Mouse (Mus musculus) limb, embryonic 15.5 days (tissue): ENCODE results near the gene Rnf114. TPM values are rescaled to one million over a fixed set of nuclear protein-coding genes. Genes with fewer than 3 reads are reported as not detected.

ENCODE experiments used
- ATAC-seq: fragments of 200-750 bp; cut with Nextera tagmentation; 2 replicates; pipeline ENCODE4 v1.8.0; 2017; ENCODE audit warnings: low read depth, moderate TSS enrichment; ENCODE audit not compliant: insufficient number of reproducible peaks, low FRiP score, low TSS enrichment
- H3K27ac ChIP-seq: fragments of 300-500 bp; sonication (generic); 2 replicates; pipeline ENCODE4 v1.5.1; 2015; ENCODE audit warnings: moderate library complexity, mild to moderate bottlenecking, inconsistent platforms
- H3K27me3 ChIP-seq: fragments of 300-500 bp; sonication (generic); 2 replicates; pipeline ENCODE4 v1.6.1; 2015; ENCODE audit warnings: inconsistent platforms
- H3K36me3 ChIP-seq: fragments of 300-500 bp; sonication (generic); 2 replicates; pipeline ENCODE4 v1.6.1; 2015; ENCODE audit warnings: inconsistent platforms
- H3K4me1 ChIP-seq: fragments of 300-500 bp; sonication (generic); 2 replicates; pipeline ENCODE4 v1.6.1; 2015; ENCODE audit warnings: inconsistent platforms
- H3K4me2 ChIP-seq: fragments of 300-500 bp; sonication (generic); 2 replicates; pipeline ENCODE4 v1.6.1; 2015; ENCODE audit warnings: mild to moderate bottlenecking, inconsistent platforms
- H3K4me3 ChIP-seq: fragments of 300-500 bp; sonication (generic); 2 replicates; pipeline ENCODE4 v1.5.1; 2015; ENCODE audit warnings: mild to moderate bottlenecking, inconsistent platforms
- H3K9ac ChIP-seq: fragments of 300-500 bp; sonication (generic); 2 replicates; pipeline ENCODE4 v1.6.1; 2015; ENCODE audit warnings: inconsistent platforms
- H3K9me3 ChIP-seq: fragments of 300-500 bp; sonication (generic); 2 replicates; pipeline ENCODE4 v1.6.1; 2016; ENCODE audit warnings: inconsistent platforms
- WGBS: fragments of 180-500 bp; shearing (Covaris S2); methylation state at CpG from one replicate; pipeline ENCODE4 v1.1.7; 2015; 5-methylcytosine and 5-hydroxymethylcytosine counted together
- polyA plus RNA-seq: library from polyadenylated mRNA; unstranded; fragments of >200 nt; fragmentation: Nextera tagmentation; extraction: Ambion mirVana; gene quantifications from 2 replicates; pipeline ENCODE4 v1.2.1, GENCODE M21; 2015

Gene Rnf114
- polyA plus RNA-seq, 1 experiment from 2014 or later: 69.9 TPM

- H3K4me3 ChIP-seq: no peak overlapping the region
- peaks cover 73% of the 10 kb centered on the region for H3K4me1 ChIP-seq
- H3K9me3 ChIP-seq: no peaks in the 10 kb centered on the region
- H3K36me3 ChIP-seq: no peaks in the 10 kb centered on the region
- peak overlapping the region; percentile 93 for H3K27ac ChIP-seq
- peak; percentile 66 for ATAC-seq
- WGBS: 7% methylated on average over 12 of the region's 12 CpGs
- H3K4me2 ChIP-seq: 0 out of 2 replicates have a peak overlapping the region, but pooled peaks have one; percentile 14
- no peaks in the 10 kb centered on the region for H3K27me3 ChIP-seq
- no peak overlapping the region for H3K9ac ChIP-seq
These were observed 71.3 kb downstream of the Rnf114 start for GRCm38 (mm10) chr2:167563703-167564102.

GRCm38 (mm10) chr2:167564551-167565311, 72.3 kb downstream of the Rnf114 start:
- no peak overlapping the region for H3K4me2 ChIP-seq
- H3K4me1 ChIP-seq: peaks cover 69% of the 10 kb centered on the region
- no peaks in the 10 kb centered on the region for H3K36me3 ChIP-seq
- no peak overlapping the region for H3K9ac ChIP-seq
- no peaks in the 10 kb centered on the region for H3K27me3 ChIP-seq
- no peaks in the 10 kb centered on the region for H3K9me3 ChIP-seq
- 62% methylated on average over 13 of the region's 13 CpGs for WGBS
- peak overlapping the region; percentile 93 for H3K27ac ChIP-seq
- ATAC-seq: no peak
- no peak overlapping the region for H3K4me3 ChIP-seq

DNA sequence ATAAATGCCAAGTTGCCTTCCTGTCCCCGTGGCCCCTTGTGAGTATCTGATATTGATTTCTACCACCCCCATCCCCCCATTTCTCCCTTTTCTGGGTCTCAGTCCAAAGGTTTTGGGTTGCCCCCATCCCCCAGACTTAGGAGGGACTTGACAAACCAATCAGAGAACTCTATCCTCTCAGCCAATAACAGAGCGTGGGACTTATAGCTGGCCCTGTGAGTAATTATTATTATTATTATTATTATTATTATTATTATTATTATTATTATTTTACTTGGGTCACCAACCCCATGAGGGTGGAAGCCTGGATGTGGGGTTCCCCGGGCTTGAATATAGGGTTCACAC, 72.8 kb downstream of the Rnf114 start:
- peak overlapping the region; percentile 9; the same call in 1 of the 2 replicates for H3K4me3 ChIP-seq
- peak overlapping the region; percentile 38 for H3K4me2 ChIP-seq
- H3K27me3 ChIP-seq: no peaks in the 10 kb centered on the region
- no peak overlapping the region for H3K9ac ChIP-seq
- H3K4me1 ChIP-seq: peaks cover 69% of the 10 kb centered on the region
- H3K36me3 ChIP-seq: no peaks in the 10 kb centered on the region
- no peak for ATAC-seq
- H3K27ac ChIP-seq: peak overlapping the region; percentile 93
- 30% methylated on average over 3 of the region's 3 CpGs for WGBS
- no peaks in the 10 kb centered on the region for H3K9me3 ChIP-seq

DNA sequence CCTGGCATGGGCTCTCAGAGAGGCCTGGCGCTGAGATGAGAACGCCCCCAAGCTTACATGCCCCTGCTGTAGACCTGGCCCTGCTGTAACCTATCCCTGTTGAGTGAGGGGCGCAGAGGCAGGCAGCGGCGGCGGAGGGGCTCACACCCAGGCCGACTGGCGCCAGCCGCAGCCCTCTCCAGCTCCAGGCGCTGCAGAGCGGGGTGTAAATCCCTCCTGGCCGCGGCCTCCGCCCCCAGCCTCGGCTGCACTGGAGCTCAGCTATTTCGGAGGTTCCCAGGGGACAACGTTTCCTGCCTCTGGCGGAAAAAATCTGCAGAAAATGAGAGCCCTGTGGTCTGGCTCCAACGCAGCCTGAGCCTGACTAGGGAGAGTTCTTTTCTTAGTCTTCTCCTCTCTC, 73.2 kb downstream of the Rnf114 start:
- ATAC-seq: peak; percentile 41
- Histone ChIP-seq H3K4me1 (peaks cover 72% of the 10 kb centered on the region), H3K27ac (peak overlapping the region; percentile 93), H3K36me3 (no peaks in the 10 kb centered on the region), H3K4me3 (peak overlapping the region; percentile 9), H3K27me3 (no peaks in the 10 kb centered on the region), H3K4me2 (peak overlapping the region; percentile 38), H3K9ac (no peak overlapping the region), H3K9me3 (no peaks in the 10 kb centered on the region)
- WGBS: 2% methylated on average over 19 of the region's 19 CpGs

Other genes starting within 250 kb of the Rnf114 start
- gene B4galt5, start 143.5 kb upstream of the Rnf114 start, polyA plus RNA-seq: 11.2 and 14.8 TPM in 2 replicates
- gene Slc9a8, start 70.9 kb upstream of the Rnf114 start, polyA plus RNA-seq: 14.7 and 16.6 TPM in 2 replicates
- gene Spata2, start 242 bp downstream of the Rnf114 start, polyA plus RNA-seq: 12.9 and 15.3 TPM in 2 replicates
- 52.6 and 61.2 TPM in 2 replicates for gene Snai1, start 45.5 kb downstream of the Rnf114 start, polyA plus RNA-seq
- gene Ube2v1, start 139.4 kb downstream of the Rnf114 start, polyA plus RNA-seq: 289 and 315 TPM in 2 replicates
- gene Gm20431, start 168.9 kb downstream of the Rnf114 start, polyA plus RNA-seq: 3.9 and 9.4 TPM in 2 replicates
- 20.5 and 25.0 TPM in 2 replicates for gene Cebpb, start 196.3 kb downstream of the Rnf114 start, polyA plus RNA-seq
- gene Tmem189, start 197.2 kb downstream of the Rnf114 start, polyA plus RNA-seq: 36.2 and 40.1 TPM in 2 replicates